20 mouse cellular contexts compared by ENCODE assay signal in the genomic region with DNA sequence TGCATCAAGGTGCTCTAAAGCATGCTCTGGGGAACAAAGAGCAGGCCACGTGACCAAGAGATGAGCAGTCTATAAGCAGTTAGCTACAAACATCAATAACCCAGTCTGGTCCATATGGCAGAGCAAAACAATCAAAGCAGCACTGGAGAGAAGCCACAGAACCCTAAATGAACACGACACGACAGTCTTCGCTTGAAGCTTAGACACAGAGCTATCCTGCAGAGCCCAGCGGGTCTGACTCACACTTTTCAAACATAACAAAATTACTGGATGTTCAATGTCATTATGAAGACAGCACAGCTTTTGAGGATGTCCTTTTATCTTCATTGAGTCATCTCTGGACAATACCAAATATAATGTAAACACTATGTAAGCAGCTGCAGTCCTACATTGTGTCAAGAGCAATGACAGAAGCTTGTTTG. TPM values are rescaled to one million over a fixed set of nuclear protein-coding genes. Genes with fewer than 3 reads are reported as not detected.
DNase-seq lines count a peak whose midpoint lies in the region; ATAC-seq and TF ChIP-seq lines count a peak whose summit lies in the region.
"Had no signal": no experiment of that assay in that cellular context is flagged by ENCODE, and none has a peak within 500 bp of the region (broad histone marks: within the 10 kb centered on the region; RNA-seq: fewer than 3 reads in every experiment).

No protein-coding gene starts in this region.

- DNase-seq in forebrain, postnatal 0 days: no peak
- peak; percentile 3 for DNase-seq in midbrain, embryonic 14.5 days
- no peak for DNase-seq in stomach, postnatal 0 days (ENCODE audit: low spot score)
- DNase-seq in right cerebral cortex, adult 18-20 months: no peak
- DNase-seq: cerebellum, postnatal 10 days; embryo, embryonic 11 days; gastrocnemius, postnatal 14 days; kidney, adult 8-10 months; kidney, postnatal 25 days; layer of hippocampus, adult 9-11 months; lung, postnatal 10 days; right cerebral cortex, postnatal 25 days; thymus, postnatal 36 days had no signal

- no peak overlapping the region for H3K27ac ChIP-seq in forebrain, postnatal 0 days (ENCODE audit: low read depth, low read length)
- no peak overlapping the region for H3K27ac ChIP-seq in forebrain, embryonic 16.5 days (ENCODE audit: low read length)
- H3K27ac ChIP-seq in midbrain, embryonic 14.5 days (replicated peaks; ENCODE audit: low read depth, low read length): no peak overlapping the region
- no peak overlapping the region for H3K27ac ChIP-seq in midbrain, embryonic 16.5 days (ENCODE audit: low read length)
- no peak overlapping the region for H3K27ac ChIP-seq in hindbrain, embryonic 16.5 days (ENCODE audit: low read depth, low read length)
- H3K27ac ChIP-seq in stomach, postnatal 0 days (replicated peaks): no peak overlapping the region
- H3K27ac ChIP-seq: limb, embryonic 13.5 days; liver, embryonic 14.5 days had no signal

- H3K9ac ChIP-seq in forebrain, postnatal 0 days: no peak overlapping the region
- no peak overlapping the region for H3K9ac ChIP-seq in forebrain, embryonic 16.5 days (replicated peaks; ENCODE audit: low read depth, low read length)
- no peak overlapping the region for H3K9ac ChIP-seq in midbrain, embryonic 14.5 days (replicated peaks; ENCODE audit: low read length)
- no peak overlapping the region for H3K9ac ChIP-seq in midbrain, embryonic 16.5 days (ENCODE audit: low read depth, low read length)
- H3K9ac ChIP-seq in hindbrain, embryonic 16.5 days (ENCODE audit: low read depth, low read length): no peak overlapping the region
- H3K9ac ChIP-seq in stomach, postnatal 0 days (ENCODE audit: low read length): no peak overlapping the region
- H3K9ac ChIP-seq: limb, embryonic 13.5 days; liver, embryonic 14.5 days had no signal

- TF ChIP-seq EP300 in stomach, postnatal 0 days (optimal IDR thresholded peaks at IDR 0.05): no peak

- no peak overlapping the region for H3K4me2 ChIP-seq in forebrain, postnatal 0 days (ENCODE audit: low read depth)
- H3K4me2 ChIP-seq in forebrain, embryonic 16.5 days (ENCODE audit: low read length): no peak overlapping the region
- H3K4me2 ChIP-seq in midbrain, embryonic 14.5 days (ENCODE audit: low read length): no peak overlapping the region
- no peak overlapping the region for H3K4me2 ChIP-seq in midbrain, embryonic 16.5 days (ENCODE audit: low read length)
- no peak overlapping the region for H3K4me2 ChIP-seq in hindbrain, embryonic 16.5 days (ENCODE audit: low read length)
- H3K4me2 ChIP-seq in stomach, postnatal 0 days (replicated peaks; ENCODE audit: low read depth): no peak overlapping the region
- H3K4me2 ChIP-seq: limb, embryonic 13.5 days had no signal

- no peaks in the 10 kb centered on the region for H3K36me3 ChIP-seq in forebrain, postnatal 0 days (ENCODE audit: insufficient read depth)
- peaks cover 2% of the 10 kb centered on the region; the same call in 1 of the 2 replicates for H3K36me3 ChIP-seq in forebrain, embryonic 16.5 days (ENCODE audit: control insufficient read depth, insufficient read depth)
- H3K36me3 ChIP-seq in midbrain, embryonic 14.5 days (ENCODE audit: control insufficient read depth, insufficient read depth, low read length): peaks cover 2% of the 10 kb centered on the region
- H3K36me3 ChIP-seq in midbrain, embryonic 16.5 days (ENCODE audit: control insufficient read depth, insufficient read depth, low read length): no peaks in the 10 kb centered on the region
- H3K36me3 ChIP-seq in hindbrain, embryonic 16.5 days (ENCODE audit: control insufficient read depth, insufficient read depth, low read length): no peaks in the 10 kb centered on the region; the same call in 1 of the 2 replicates
- H3K36me3 ChIP-seq in stomach, postnatal 0 days (ENCODE audit: control insufficient read depth, insufficient read depth, low read length): peaks cover 4% of the 10 kb centered on the region; the same call in 1 of the 2 replicates

- H3K4me1 ChIP-seq in forebrain, postnatal 0 days (ENCODE audit: insufficient read depth): no peaks in the 10 kb centered on the region
- no peaks in the 10 kb centered on the region for H3K4me1 ChIP-seq in forebrain, embryonic 16.5 days (replicated peaks; ENCODE audit: control insufficient read depth, insufficient read depth, low read length)
- H3K4me1 ChIP-seq in midbrain, embryonic 14.5 days (ENCODE audit: control insufficient read depth, insufficient read depth, low read length): no peaks in the 10 kb centered on the region
- H3K4me1 ChIP-seq in midbrain, embryonic 16.5 days (ENCODE audit: control insufficient read depth, insufficient read depth, low read length): no peaks in the 10 kb centered on the region
- no peaks in the 10 kb centered on the region for H3K4me1 ChIP-seq in hindbrain, embryonic 16.5 days (ENCODE audit: control insufficient read depth, insufficient read depth, low read depth, low read length)
- no peaks in the 10 kb centered on the region for H3K4me1 ChIP-seq in stomach, postnatal 0 days (replicated peaks; ENCODE audit: control insufficient read depth, insufficient read depth)
- H3K4me1 ChIP-seq: limb, embryonic 13.5 days had no signal

- H3K27me3 ChIP-seq in forebrain, postnatal 0 days (ENCODE audit: insufficient read depth, low read length): no peaks in the 10 kb centered on the region
- H3K27me3 ChIP-seq in forebrain, embryonic 16.5 days (replicated peaks; ENCODE audit: control insufficient read depth, insufficient read depth, low read length): no peaks in the 10 kb centered on the region
- H3K27me3 ChIP-seq in midbrain, embryonic 14.5 days (ENCODE audit: control insufficient read depth, insufficient read depth, low read length): no peaks in the 10 kb centered on the region
- H3K27me3 ChIP-seq in midbrain, embryonic 16.5 days (ENCODE audit: control insufficient read depth, insufficient read depth, low read depth, low read length): no peaks in the 10 kb centered on the region
- no peaks in the 10 kb centered on the region for H3K27me3 ChIP-seq in hindbrain, embryonic 16.5 days (replicated peaks; ENCODE audit: control insufficient read depth, insufficient read depth, low read length)
- H3K27me3 ChIP-seq in stomach, postnatal 0 days (ENCODE audit: control insufficient read depth, insufficient read depth, low read length): no peaks in the 10 kb centered on the region
- H3K27me3 ChIP-seq: limb, embryonic 13.5 days; megakaryocyte, embryonic 14.5 days; Patski had no signal

- TF ChIP-seq CTCF in forebrain, postnatal 0 days (IDR thresholded peaks at IDR 0.05; ENCODE audit: low read depth): no peak
- no peak for TF ChIP-seq CTCF in stomach, postnatal 0 days (IDR thresholded peaks at IDR 0.05; ENCODE audit: low read depth)

- H3K9me3 ChIP-seq in forebrain, postnatal 0 days (ENCODE audit: low read length): no peaks in the 10 kb centered on the region
- H3K9me3 ChIP-seq in forebrain, embryonic 16.5 days (ENCODE audit: control insufficient read depth, low read length): no peaks in the 10 kb centered on the region
- H3K9me3 ChIP-seq in midbrain, embryonic 14.5 days (ENCODE audit: control insufficient read depth, low read length): no peaks in the 10 kb centered on the region
- H3K9me3 ChIP-seq in midbrain, embryonic 16.5 days (replicated peaks; ENCODE audit: control insufficient read depth, low read length, poor library complexity, severe bottlenecking): no peaks in the 10 kb centered on the region
- no peaks in the 10 kb centered on the region for H3K9me3 ChIP-seq in hindbrain, embryonic 16.5 days (ENCODE audit: control insufficient read depth, low read length)
- H3K9me3 ChIP-seq in stomach, postnatal 0 days (ENCODE audit: control insufficient read depth, low read length): no peaks in the 10 kb centered on the region
- H3K9me3 ChIP-seq: limb, embryonic 13.5 days had no signal

- WGBS in forebrain, postnatal 0 days: 49% methylated on average over 5 of the region's 5 CpGs
- 53% methylated on average over 5 of the region's 5 CpGs for WGBS in forebrain, embryonic 16.5 days
- WGBS in midbrain, embryonic 14.5 days: 73% methylated on average over 5 of the region's 5 CpGs
- 65% methylated on average over 5 of the region's 5 CpGs for WGBS in midbrain, embryonic 16.5 days
- 59% methylated on average over 5 of the region's 5 CpGs for WGBS in hindbrain, embryonic 16.5 days
- WGBS in stomach, postnatal 0 days: 58% methylated on average over 5 of the region's 5 CpGs

- no peak overlapping the region for H3K4me3 ChIP-seq in forebrain, postnatal 0 days (ENCODE audit: low read depth, low read length)
- H3K4me3 ChIP-seq in forebrain, embryonic 16.5 days (replicated peaks; ENCODE audit: low read length): no peak overlapping the region
- H3K4me3 ChIP-seq in midbrain, embryonic 14.5 days (replicated peaks; ENCODE audit: low read depth, low read length): no peak overlapping the region
- H3K4me3 ChIP-seq in midbrain, embryonic 16.5 days (ENCODE audit: low read depth, low read length): no peak overlapping the region
- no peak overlapping the region for H3K4me3 ChIP-seq in hindbrain, embryonic 16.5 days (ENCODE audit: low read length)
- no peak overlapping the region for H3K4me3 ChIP-seq in stomach, postnatal 0 days (ENCODE audit: low read depth, low read length)
- H3K4me3 ChIP-seq: limb, embryonic 13.5 days; megakaryocyte, embryonic 14.5 days had no signal

- peak; percentile 56; the same call in 1 of the 2 replicates for ATAC-seq in forebrain, postnatal 0 days
- no peak for ATAC-seq in forebrain, embryonic 16.5 days
- no peak for ATAC-seq in midbrain, embryonic 14.5 days (ENCODE audit: low FRiP score, low TSS enrichment)
- no peak; the same call in 1 of the 2 replicates for ATAC-seq in midbrain, embryonic 16.5 days
- ATAC-seq in hindbrain, embryonic 16.5 days: 0 out of 2 replicates have a peak, but pooled peaks have one; percentile 40
- peak; percentile 59 for ATAC-seq in stomach, postnatal 0 days (ENCODE audit: low FRiP score, low TSS enrichment)
- ATAC-seq: Patski had no signal

RNA-seq across cellular contexts. Expression of a gene that starts 58.6 kb away (rescaled TPM):
- total RNA-seq in forebrain, postnatal 0 days (2014; rRNA removed): 3.4 and 5.7 TPM in 2 replicates
- 1.9 and 2.7 TPM in 2 replicates for polyA plus RNA-seq in forebrain, postnatal 0 days (2015; fragmentation: Nextera tagmentation; extraction: Ambion mirVana)
- polyA plus RNA-seq in forebrain, embryonic 16.5 days (2015; fragmentation: Nextera tagmentation; extraction: Ambion mirVana): 7.0 and 9.7 TPM in 2 replicates
- 4.2 and 5.5 TPM in 2 replicates for polyA plus RNA-seq in midbrain, embryonic 14.5 days (2014; fragmentation: Nextera tagmentation; extraction: Ambion mirVana)
- polyA plus RNA-seq in midbrain, embryonic 16.5 days (2015; fragmentation: Nextera tagmentation; extraction: Ambion mirVana): 4.7 and 5.5 TPM in 2 replicates
- polyA plus RNA-seq in hindbrain, embryonic 16.5 days (2015; fragmentation: Nextera tagmentation; extraction: Ambion mirVana): 4.7 and 5.1 TPM in 2 replicates
- 8.6 and 10.6 TPM in 2 replicates for polyA plus RNA-seq in stomach, postnatal 0 days (2015; fragmentation: Nextera tagmentation; extraction: Ambion mirVana)

Comparison
In these comparisons a context has a peak if more than half of its experiments do, and no peak if none do; other contexts are left out.
1. ATAC-seq: peak in forebrain, postnatal 0 days (single experiment), hindbrain, embryonic 16.5 days (single experiment) and stomach, postnatal 0 days (single experiment); none in forebrain, embryonic 16.5 days (single experiment), midbrain, embryonic 14.5 days (single experiment) and midbrain, embryonic 16.5 days (single experiment).